Mouse (Mus musculus): Measurements from ENCODE around the gene Spaca9.

- TF ChIP-seq CTCF (IDR thresholded peaks at IDR 0.05) (no peak), POLR2A (IDR thresholded peaks at IDR 0.05; ENCODE audit: insufficient read depth, low read depth, low read length) (no peak)
Observed at GRCm38 (mm10) chr2:28665818-28666217, 33.7 kb downstream of the Spaca9 start.

All from heart, adult 2 months (tissue).